Mouse (Mus musculus): ENCODE measurements around the gene Rrp36. TPM values are rescaled to one million over a fixed set of nuclear protein-coding genes. Genes with fewer than 3 reads are reported as not detected.

Gene Rrp36
- polyA plus RNA-seq, 1 experiment from 2014 or later = 66.5 TPM

DNA sequence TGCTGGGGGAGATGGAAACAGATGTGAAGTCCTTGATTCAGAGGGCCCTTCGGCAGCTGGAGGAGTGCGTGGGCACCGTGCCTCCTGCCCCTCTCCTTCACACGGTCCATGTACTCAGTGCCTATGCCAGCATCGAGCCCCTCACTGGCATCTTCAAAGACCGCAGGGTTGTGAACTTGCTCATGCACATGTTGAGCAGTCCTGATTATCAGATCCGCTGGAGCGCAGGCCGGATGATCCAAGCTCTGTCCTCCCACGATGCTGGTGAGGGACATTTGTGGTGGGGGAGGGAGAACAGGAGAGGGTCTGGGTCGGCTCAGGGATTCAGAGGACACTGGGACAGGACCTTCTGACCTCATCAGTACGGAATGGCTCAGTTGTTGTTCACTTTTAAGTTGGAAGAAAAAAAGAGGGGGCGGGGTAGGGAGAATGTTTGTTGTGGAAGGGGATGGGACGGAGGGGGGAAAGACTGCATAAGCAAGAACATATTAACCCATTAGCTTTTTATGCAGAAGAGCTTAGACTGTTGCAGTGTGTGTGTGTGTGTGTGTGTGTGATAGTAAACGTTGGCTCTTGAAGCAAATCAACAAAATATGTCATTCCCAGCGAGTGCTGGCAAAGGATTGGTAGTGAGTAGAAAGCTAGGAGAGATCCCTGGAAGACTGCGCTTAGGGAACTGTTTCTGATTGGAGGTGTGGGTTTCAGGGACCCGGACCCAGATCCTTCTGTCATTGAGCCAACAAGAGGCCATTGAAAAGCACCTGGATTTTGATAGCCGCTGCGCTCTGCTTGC is 22.2 kb downstream of the Rrp36 start:
- Histone ChIP-seq H3K9me3 (ENCODE audit: control insufficient read depth, low read length) (no peaks in the 10 kb centered on the region), H3K4me2 (replicated peaks; ENCODE audit: low read depth, low read length) (peak overlapping the region; percentile 87), H3K4me1 (ENCODE audit: control insufficient read depth, insufficient read depth, low read length) (peaks cover 19% of the 10 kb centered on the region), H3K27ac (ENCODE audit: low read depth, low read length) (no peak overlapping the region), H3K4me3 (ENCODE audit: low read length) (peak overlapping the region; percentile 82), H3K36me3 (ENCODE audit: control insufficient read depth, insufficient read depth, low read length) (peaks cover 58% of the 10 kb centered on the region), H3K9ac (ENCODE audit: low read depth, low read length) (peak overlapping the region; percentile 89; the same call in 1 of the 2 replicates), H3K27me3 (ENCODE audit: control insufficient read depth, insufficient read depth, low read length) (no peaks in the 10 kb centered on the region)
- ATAC-seq (ENCODE audit: low FRiP score, low TSS enrichment) = no peak
- WGBS = 57% methylated on average over 20 of the region's 20 CpGs

GRCm38 (mm10) chr17:46651292-46651691 is 22.9 kb downstream of the Rrp36 start:
- H3K4me3 ChIP-seq (ENCODE audit: low read length) = peak overlapping the region; percentile 82
- H3K27ac ChIP-seq (ENCODE audit: low read depth, low read length) = peak overlapping the region; percentile 98
- H3K9me3 ChIP-seq (ENCODE audit: control insufficient read depth, low read length) = no peaks in the 10 kb centered on the region
- no peak for ATAC-seq (ENCODE audit: low FRiP score, low TSS enrichment)
- no peaks in the 10 kb centered on the region for H3K27me3 ChIP-seq (ENCODE audit: control insufficient read depth, insufficient read depth, low read length)
- peak overlapping the region; percentile 87 for H3K4me2 ChIP-seq (replicated peaks; ENCODE audit: low read depth, low read length)
- WGBS = 73% methylated on average over 17 of the region's 17 CpGs
- H3K9ac ChIP-seq (ENCODE audit: low read depth, low read length) = peak overlapping the region; percentile 89
- peaks cover 25% of the 10 kb centered on the region for H3K4me1 ChIP-seq (ENCODE audit: control insufficient read depth, insufficient read depth, low read length)
- H3K36me3 ChIP-seq (ENCODE audit: control insufficient read depth, insufficient read depth, low read length) = peaks cover 51% of the 10 kb centered on the region

DNA sequence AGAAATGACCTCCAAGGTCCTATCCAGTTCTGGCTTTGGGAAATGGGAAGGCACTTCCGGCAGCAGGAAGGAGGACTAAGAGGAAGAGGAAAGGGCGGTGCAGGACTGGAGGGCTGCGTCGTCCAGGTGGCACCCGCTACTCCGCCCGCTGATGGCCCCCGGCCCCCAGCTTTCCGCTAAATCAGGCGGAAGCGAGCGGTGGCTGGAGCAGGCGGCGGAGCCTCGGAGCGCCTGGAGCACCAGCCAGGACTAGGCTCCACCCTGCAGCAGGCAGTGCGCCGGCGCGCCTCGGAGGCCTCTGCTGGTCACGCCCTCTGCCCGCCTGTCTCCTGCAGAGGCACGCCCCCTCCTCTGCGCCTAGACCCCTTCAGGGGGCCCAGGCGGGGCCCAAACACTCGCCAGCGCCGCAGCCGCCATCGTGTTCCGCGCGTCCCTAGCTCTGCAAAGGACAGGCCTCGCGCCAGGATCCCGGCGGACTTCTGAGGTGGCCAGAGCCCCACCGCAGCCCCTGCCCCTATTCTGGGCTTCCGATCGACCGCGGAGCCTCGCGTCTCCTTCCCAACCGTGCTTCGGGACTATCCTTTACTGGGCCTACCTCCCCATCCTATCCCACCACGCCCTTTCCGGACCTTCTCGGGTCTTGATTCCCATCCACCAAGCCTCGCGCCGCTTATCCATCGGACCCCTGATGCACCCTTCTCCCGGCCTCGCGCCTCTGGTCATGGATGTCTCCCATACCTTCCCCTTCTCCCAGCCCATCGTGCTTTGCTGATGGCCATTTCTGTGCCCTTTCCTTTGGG is 23.7 kb downstream of the Rrp36 start, which contains the start of gene Cul7:
Cul7 (plus strand) TSS at position 106 of the 800 bp plus-strand sequence.
- peak; percentile 92 for ATAC-seq (ENCODE audit: low FRiP score, low TSS enrichment)
- under 1% methylated on average over 58 of the region's 58 CpGs for WGBS
- peak within 1 kb of the TSS; percentile 89 for H3K9ac ChIP-seq (ENCODE audit: low read depth, low read length)
- peak within 1 kb of the TSS; percentile 82 for H3K4me3 ChIP-seq (ENCODE audit: low read length)
- H3K4me2 ChIP-seq (replicated peaks; ENCODE audit: low read depth, low read length) = peak within 1 kb of the TSS; percentile 87
- H3K27ac ChIP-seq (ENCODE audit: low read depth, low read length) = peak within 1 kb of the TSS; percentile 98
- peaks cover 25% of the 10 kb centered on the region for H3K4me1 ChIP-seq (ENCODE audit: control insufficient read depth, insufficient read depth, low read length)
- H3K9me3 ChIP-seq (ENCODE audit: control insufficient read depth, low read length) = no peaks in the 10 kb centered on the region
- peaks cover 43% of the 10 kb centered on the region for H3K36me3 ChIP-seq (ENCODE audit: control insufficient read depth, insufficient read depth, low read length)
- no peaks in the 10 kb centered on the region for H3K27me3 ChIP-seq (ENCODE audit: control insufficient read depth, insufficient read depth, low read length)

GRCm38 (mm10) chr17:46649811-46650210 is 24.3 kb downstream of the Rrp36 start:
- Histone ChIP-seq H3K9me3 (ENCODE audit: control insufficient read depth, low read length) (no peaks in the 10 kb centered on the region), H3K4me3 (ENCODE audit: low read length) (peak overlapping the region; percentile 82), H3K4me2 (replicated peaks; ENCODE audit: low read depth, low read length) (peak overlapping the region; percentile 87), H3K27ac (ENCODE audit: low read depth, low read length) (peak overlapping the region; percentile 98), H3K4me1 (ENCODE audit: control insufficient read depth, insufficient read depth, low read length) (peaks cover 30% of the 10 kb centered on the region), H3K36me3 (ENCODE audit: control insufficient read depth, insufficient read depth, low read length) (peaks cover 41% of the 10 kb centered on the region), H3K9ac (ENCODE audit: low read depth, low read length) (peak overlapping the region; percentile 89; the same call in 1 of the 2 replicates), H3K27me3 (ENCODE audit: control insufficient read depth, insufficient read depth, low read length) (no peaks in the 10 kb centered on the region)
- no peak for ATAC-seq (ENCODE audit: low FRiP score, low TSS enrichment)
- 33% methylated on average over 15 of the region's 15 CpGs for WGBS

DNA sequence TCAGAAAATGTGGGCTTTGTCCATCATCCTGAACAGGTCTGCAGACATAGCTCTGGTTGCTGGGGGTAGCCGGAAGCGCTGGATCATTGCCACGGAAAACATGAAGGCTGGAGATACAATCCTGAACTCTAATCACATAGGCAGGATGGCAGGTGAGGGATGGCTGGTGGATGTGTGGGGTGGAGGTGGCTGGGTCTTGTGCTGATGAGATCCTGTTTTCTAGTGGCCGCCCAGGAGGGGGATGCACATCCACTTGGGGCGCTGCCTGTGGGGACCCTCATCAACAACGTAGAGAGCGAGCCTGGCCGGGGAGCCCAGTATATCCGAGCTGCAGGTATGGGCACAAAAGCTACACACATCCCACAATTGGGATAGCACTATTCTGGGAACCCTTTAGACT is 25.7 kb downstream of the Rrp36 start:
- Histone ChIP-seq H3K4me1 (ENCODE audit: control insufficient read depth, insufficient read depth, low read length) (peaks cover 37% of the 10 kb centered on the region), H3K9ac (ENCODE audit: low read depth, low read length) (no peak overlapping the region), H3K4me3 (ENCODE audit: low read length) (no peak overlapping the region; the same call in 1 of the 2 replicates), H3K27me3 (ENCODE audit: control insufficient read depth, insufficient read depth, low read length) (no peaks in the 10 kb centered on the region), H3K27ac (ENCODE audit: low read depth, low read length) (no peak overlapping the region), H3K36me3 (ENCODE audit: control insufficient read depth, insufficient read depth, low read length) (peaks cover 27% of the 10 kb centered on the region), H3K9me3 (ENCODE audit: control insufficient read depth, low read length) (no peaks in the 10 kb centered on the region), H3K4me2 (replicated peaks; ENCODE audit: low read depth, low read length) (no peak overlapping the region)
- no peak for ATAC-seq (ENCODE audit: low FRiP score, low TSS enrichment)
- WGBS = 94% methylated on average over 9 of the region's 9 CpGs

- no peak for ATAC-seq (ENCODE audit: low FRiP score, low TSS enrichment)
- peak overlapping the region; percentile 75; the same call in 1 of the 2 replicates for H3K4me3 ChIP-seq (ENCODE audit: low read length)
- WGBS = 97% methylated on average over 7 of the region's 7 CpGs
These were observed 26.9 kb downstream of the Rrp36 start for GRCm38 (mm10) chr17:46647279-46647678.

GRCm38 (mm10) chr17:46646322-46646662 is 27.9 kb downstream of the Rrp36 start:
- peak overlapping the region; percentile 81 for H3K9ac ChIP-seq (ENCODE audit: low read depth, low read length)
- peak overlapping the region; percentile 70; the same call in 1 of the 2 replicates for H3K27ac ChIP-seq (ENCODE audit: low read depth, low read length)
- peak overlapping the region; percentile 75 for H3K4me3 ChIP-seq (ENCODE audit: low read length)
- WGBS = under 1% methylated on average over 19 of the region's 19 CpGs
- H3K9me3 ChIP-seq (ENCODE audit: control insufficient read depth, low read length) = no peaks in the 10 kb centered on the region
- H3K27me3 ChIP-seq (ENCODE audit: control insufficient read depth, insufficient read depth, low read length) = no peaks in the 10 kb centered on the region
- ATAC-seq (ENCODE audit: low FRiP score, low TSS enrichment) = no peak; the same call in 1 of the 2 replicates
- peak overlapping the region; percentile 89 for H3K4me2 ChIP-seq (replicated peaks; ENCODE audit: low read depth, low read length)
- H3K4me1 ChIP-seq (ENCODE audit: control insufficient read depth, insufficient read depth, low read length) = peaks cover 23% of the 10 kb centered on the region
- H3K36me3 ChIP-seq (ENCODE audit: control insufficient read depth, insufficient read depth, low read length) = peaks cover 19% of the 10 kb centered on the region; the same call in 1 of the 2 replicates

More at GRCm38 (mm10) chr17:46647279-46647678, 26.9 kb downstream of the Rrp36 start:
- H3K9ac ChIP-seq (ENCODE audit: low read depth, low read length) = no peak overlapping the region
- no peak overlapping the region for H3K27ac ChIP-seq (ENCODE audit: low read depth, low read length)
- H3K36me3 ChIP-seq (ENCODE audit: control insufficient read depth, insufficient read depth, low read length) = peaks cover 15% of the 10 kb centered on the region; the same call in 1 of the 2 replicates
- H3K4me2 ChIP-seq (replicated peaks; ENCODE audit: low read depth, low read length) = peak overlapping the region; percentile 89; the same call in 1 of the 2 replicates
- H3K9me3 ChIP-seq (ENCODE audit: control insufficient read depth, low read length) = no peaks in the 10 kb centered on the region
- H3K27me3 ChIP-seq (ENCODE audit: control insufficient read depth, insufficient read depth, low read length) = no peaks in the 10 kb centered on the region
- peaks cover 33% of the 10 kb centered on the region for H3K4me1 ChIP-seq (ENCODE audit: control insufficient read depth, insufficient read depth, low read length)

DNA sequence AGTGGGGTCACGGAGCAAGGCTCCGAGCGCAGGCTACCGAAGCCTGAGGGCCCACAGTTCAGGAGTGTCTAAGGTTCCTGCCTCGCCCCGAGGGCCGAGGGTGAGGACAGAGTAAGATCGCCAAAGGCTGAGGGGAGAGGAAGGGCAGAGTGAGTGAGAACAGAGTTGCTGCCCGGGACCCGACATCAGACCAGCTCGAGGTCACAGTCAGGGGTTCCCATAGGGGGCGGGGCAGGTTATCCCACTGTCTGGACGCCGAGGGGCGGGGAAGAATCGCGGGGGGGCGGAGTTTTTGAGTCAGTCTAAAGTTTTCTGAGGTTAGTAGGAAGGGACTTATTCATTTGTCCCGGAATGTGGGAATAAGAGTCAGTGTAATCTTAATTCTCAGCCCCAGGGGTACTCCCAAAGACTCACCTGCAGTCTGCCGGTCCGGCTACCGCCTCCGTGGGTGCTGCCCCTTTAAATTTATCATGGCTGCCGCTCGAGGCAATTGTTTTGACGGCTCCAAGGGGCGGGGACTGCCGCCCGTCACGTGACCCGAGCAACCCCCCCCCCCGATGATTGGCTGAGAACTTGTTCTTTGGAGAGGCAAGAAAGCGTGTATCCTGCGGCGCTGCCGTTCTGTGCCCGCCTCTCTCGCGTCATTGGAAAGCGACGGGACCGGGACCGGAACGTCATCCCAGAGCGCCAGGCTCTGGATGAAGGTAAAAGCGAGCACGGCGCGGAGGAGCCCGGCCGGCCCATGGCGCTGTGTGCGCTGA is 28.4 kb downstream of the Rrp36 start, which contains the start of the genes Klc4 and Mrpl2:
Klc4 (minus strand) TSS at position 462 of the 761 bp plus-strand sequence.
Mrpl2 (plus strand) TSS at position 669 of the 761 bp plus-strand sequence.
- Histone ChIP-seq H3K9ac (ENCODE audit: low read depth, low read length) (peak within 1 kb of the TSS; percentile 81), H3K9me3 (ENCODE audit: control insufficient read depth, low read length) (no peaks in the 10 kb centered on the region), H3K4me2 (replicated peaks; ENCODE audit: low read depth, low read length) (peak within 1 kb of the TSS; percentile 95), H3K27ac (ENCODE audit: low read depth, low read length) (peak within 1 kb of the TSS; percentile 76), H3K27me3 (ENCODE audit: control insufficient read depth, insufficient read depth, low read length) (no peaks in the 10 kb centered on the region), H3K36me3 (ENCODE audit: control insufficient read depth, insufficient read depth, low read length) (peaks cover 23% of the 10 kb centered on the region; the same call in 1 of the 2 replicates), H3K4me1 (ENCODE audit: control insufficient read depth, insufficient read depth, low read length) (peaks cover 19% of the 10 kb centered on the region), H3K4me3 (ENCODE audit: low read length) (peak within 1 kb of the TSS; percentile 75)
- ATAC-seq (ENCODE audit: low FRiP score, low TSS enrichment) = peak; percentile 69
- WGBS = 1% methylated on average over 53 of the region's 53 CpGs

All from kidney, embryonic 14.5 days (tissue).